Mouse (Mus musculus) stomach, adult 2 months (tissue): ENCODE measurements around the gene Arel1. TPM values are rescaled to one million over a fixed set of nuclear protein-coding genes. Genes with fewer than 3 reads are reported as not detected.

Experiments
- polyA plus RNA-seq: library from polyadenylated mRNA; depleted of rRNA; stranded (reverse); fragments of >200 nt; gene quantifications from 2 replicates; pipeline ENCODE4 v1.2.3, GENCODE M21; 2012; rRNA removed

Arel1 gene
- 5.4 and 6.9 TPM in 2 replicates for polyA plus RNA-seq

GRCm38 (mm10) chr12:84970428-84971096 lies at the start of gene Arel1, which contains the start of gene Fcf1:
Arel1 (minus strand) TSS chr12:84970900.
Fcf1 (plus strand) TSS chr12:84970897.

GRCm38 (mm10) chr12:84996083-84996496 lies 25.4 kb upstream of the Arel1 start, which contains the start of gene Ylpm1:
Ylpm1 (plus strand) TSS chr12:84996321.

GRCm38 (mm10) chr12:84876481-84877121 lies 94.1 kb downstream of the Arel1 start, which contains the start of gene Ltbp2:
Ltbp2 (minus strand) TSS chr12:84876532.

Other genes starting within 250 kb of the Arel1 start
- 47.4 and 53.2 TPM in 2 replicates for gene Npc2, start 197.7 kb downstream of the Arel1 start, polyA plus RNA-seq
- 14.3 and 14.4 TPM in 2 replicates for gene Isca2, start 197.6 kb downstream of the Arel1 start, polyA plus RNA-seq
- gene Ltbp2, start 94.4 kb downstream of the Arel1 start, polyA plus RNA-seq: 0.43 and 2.7 TPM in 2 replicates
- gene Fcf1, start within 50 bp of the Arel1 start, polyA plus RNA-seq: 5.0 and 6.9 TPM in 2 replicates
- 2.7 and 5.3 TPM in 2 replicates for gene Ylpm1, start 25.4 kb upstream of the Arel1 start, polyA plus RNA-seq
- 0.24 and 0.44 TPM in 2 replicates for gene Prox2, start 139.9 kb upstream of the Arel1 start, polyA plus RNA-seq
- gene Dlst, start 139.9 kb upstream of the Arel1 start, polyA plus RNA-seq: 30.4 and 32.0 TPM in 2 replicates
- gene Rps6kl1, start 180.4 kb upstream of the Arel1 start, polyA plus RNA-seq: 0.35 and 0.47 TPM in 2 replicates
- gene Pgf, start 206.9 kb upstream of the Arel1 start, polyA plus RNA-seq: 0.54 and 1.4 TPM in 2 replicates
- 43.4 and 58.5 TPM in 2 replicates for gene Eif2b2, start 248.6 kb upstream of the Arel1 start, polyA plus RNA-seq